Mouse (Mus musculus) right cerebral cortex, postnatal 36 days (tissue): ENCODE data around the gene Fam221b.

Source experiments
- DNase-seq, 2 experiments: peaks; one replicate each; pipeline ENCODE4 v3.0.0; 2022; ENCODE audit warnings: low spot score in 2 of 2, mixed read lengths in 1 of 2

Fam221b gene

GRCm38 (mm10) chr4:43620146-43620778 is 48.7 kb downstream of the Fam221b start:
- DNase-seq, result no peak

DNA sequence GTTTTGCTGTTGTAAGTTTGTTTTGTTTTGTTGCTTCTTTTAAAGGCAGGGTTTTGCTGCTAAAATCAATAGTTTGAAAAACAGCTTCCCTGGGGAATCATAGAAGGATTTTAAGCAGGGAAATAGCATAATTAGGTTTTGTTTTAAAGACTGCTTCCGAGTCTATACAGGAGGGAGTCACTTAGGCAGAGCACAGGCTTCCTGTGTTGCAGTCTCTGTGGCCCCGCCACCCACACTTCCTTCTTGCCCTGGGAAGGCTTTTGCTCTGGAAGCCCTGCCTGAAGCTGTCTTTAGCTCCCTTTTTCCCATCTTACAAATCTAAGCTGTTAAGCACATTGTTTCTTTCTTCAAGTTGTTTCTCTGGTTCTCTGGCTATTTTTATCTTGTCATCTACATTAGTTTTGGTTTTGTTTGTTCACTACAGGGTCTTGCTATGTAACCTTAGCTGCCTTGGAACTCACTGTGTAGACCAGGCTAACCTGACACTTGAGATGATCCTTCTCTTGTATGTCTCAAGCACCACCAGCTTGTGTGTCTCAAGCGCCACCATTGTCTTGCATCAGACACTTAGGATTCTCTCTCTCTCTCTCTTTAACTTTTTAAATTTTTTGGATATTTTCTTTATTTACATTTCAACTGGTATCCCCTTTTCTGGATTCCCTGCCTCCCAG is 55.8 kb downstream of the Fam221b start:
- no peak for DNase-seq

DNA sequence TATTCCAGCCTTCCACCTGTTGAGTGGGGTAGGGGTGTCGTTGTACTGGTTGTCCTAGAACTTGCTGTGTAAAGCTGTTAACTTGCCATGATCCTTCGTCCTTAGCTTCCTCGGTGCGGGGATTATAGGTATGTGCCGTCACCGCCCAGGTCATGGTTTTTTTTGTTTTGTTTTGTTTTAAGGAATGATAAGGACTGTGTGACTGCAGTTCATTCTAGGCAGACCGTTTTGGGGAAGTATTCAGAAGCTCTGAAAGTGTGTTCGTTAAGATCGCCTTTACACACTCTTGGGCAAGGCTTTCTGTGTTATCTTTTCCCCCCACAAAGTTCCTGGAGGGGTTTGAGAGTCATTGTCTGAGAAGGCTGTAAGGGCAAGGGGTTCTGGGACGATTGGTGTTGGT is 56.4 kb downstream of the Fam221b start:
- no peak for DNase-seq
